Mouse (Mus musculus) liver, embryonic 14.5 days (tissue): ENCODE data around the gene Lkaaear1.

Experiments
- CTCF ChIP-seq: IDR thresholded peaks from 2 replicates; pipeline ENCODE4 v1.5.1; 2016; ENCODE audit warnings: antibody characterized with exemption, low read depth, control low read depth
- EP300 ChIP-seq: IDR thresholded peaks from 2 replicates; pipeline ENCODE4 v1.6.1; 2016; ENCODE audit warnings: antibody characterized with exemption, low read depth

DNA sequence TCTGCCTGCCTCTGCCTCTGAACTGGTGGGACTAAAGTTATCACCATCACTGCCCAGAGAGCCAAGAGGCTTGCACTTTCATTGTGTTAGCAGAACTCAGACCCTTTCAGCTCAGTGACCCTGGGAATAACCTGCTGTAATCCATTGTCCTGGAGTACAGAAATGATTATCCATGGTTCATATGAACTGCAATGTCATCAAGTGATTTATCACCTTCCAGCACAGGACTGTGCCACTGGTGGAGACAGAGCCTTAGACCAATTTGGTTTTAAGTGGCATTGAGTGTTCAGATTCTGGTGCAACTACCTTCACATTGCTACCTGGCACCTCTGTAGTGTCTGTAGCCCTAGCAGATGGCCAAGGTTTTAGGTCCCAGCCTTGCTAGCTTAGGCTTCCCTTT lies 45.2 kb downstream of the Lkaaear1 start:
- TF ChIP-seq CTCF (no peak), EP300 (no peak)
